Mouse (Mus musculus) monocyte, adult 2 months (primary cell): ENCODE results near the gene Col6a1.

Experiments used
- DNase-seq, 2 experiments: peaks; one replicate each; pipeline ENCODE4 v3.0.0; 2022; ENCODE audit warnings: low spot score in 2 of 2, low read depth in 1 of 2

The Col6a1 gene

GRCm38 (mm10) chr10:76681882-76682281 is 44.1 kb downstream of the Col6a1 start:
- DNase-seq, result no peak

GRCm38 (mm10) chr10:76680758-76681650 is 45.0 kb downstream of the Col6a1 start:
- no peak for DNase-seq

- no peak for DNase-seq
Measured at GRCm38 (mm10) chr10:76678122-76678521, 47.8 kb downstream of the Col6a1 start.

GRCm38 (mm10) chr10:76675268-76675667 is 50.7 kb downstream of the Col6a1 start:
- DNase-seq, result no peak

- DNase-seq, result no peak
Measured at GRCm38 (mm10) chr10:76674581-76674980, 51.4 kb downstream of the Col6a1 start.

GRCm38 (mm10) chr10:76671939-76672338 is 54.0 kb downstream of the Col6a1 start:
- DNase-seq, result no peak

- no peak for DNase-seq
Measured at GRCm38 (mm10) chr10:76668947-76669284, 57.1 kb downstream of the Col6a1 start.

- no peak for DNase-seq
Measured at GRCm38 (mm10) chr10:76668261-76668946, 57.6 kb downstream of the Col6a1 start.

- DNase-seq, result no peak
Measured at GRCm38 (mm10) chr10:76667197-76667805, 58.7 kb downstream of the Col6a1 start.

- no peak for DNase-seq
Measured at GRCm38 (mm10) chr10:76665551-76665950, 60.4 kb downstream of the Col6a1 start.

GRCm38 (mm10) chr10:76664156-76665115 is 61.5 kb downstream of the Col6a1 start:
- no peak for DNase-seq
